Mouse (Mus musculus) frontal cortex, adult 2 months (tissue): Measurements from ENCODE around the gene Faxc. TPM values are rescaled to one million over a fixed set of nuclear protein-coding genes. Genes with fewer than 3 reads are reported as not detected.
A peak's percentile ranks its signal among the peaks of the same experiment; 100 is the strongest.

ENCODE experiments used
- DNase-seq, 2 experiments: peaks; one replicate each; pipeline ENCODE4 v3.0.0; 2022; ENCODE audit warnings: low spot score in 1 of 2; ENCODE audit errors: extremely low spot score in 1 of 2
- polyA plus RNA-seq: library from polyadenylated mRNA; depleted of rRNA; stranded (reverse); fragments of >200 nt; gene quantifications from 2 replicates; pipeline ENCODE4 v1.2.3, GENCODE M21; 2012; rRNA removed

Gene Faxc
- polyA plus RNA-seq, 1 experiment = 23.7 TPM

GRCm38 (mm10) chr4:22017656-22018379 is 86.7 kb downstream of the Faxc start:
- peak; percentile 64 to 92 for DNase-seq

- DNase-seq = no peak
These were observed 87.3 kb downstream of the Faxc start for GRCm38 (mm10) chr4:22018414-22018813.

GRCm38 (mm10) chr4:22029951-22030350 is 98.8 kb downstream of the Faxc start:
- DNase-seq = no peak

Other genes starting within 250 kb of the Faxc start
- not detected in 2 replicates for gene Prdm13, start 245.4 kb upstream of the Faxc start, polyA plus RNA-seq
- 25.2 and 27.9 TPM in 2 replicates for gene Ccnc, start 203.6 kb upstream of the Faxc start, polyA plus RNA-seq
- gene Usp45, start 164.2 kb upstream of the Faxc start, polyA plus RNA-seq = 17.8 and 22.0 TPM in 2 replicates
- 16.6 and 17.4 TPM in 2 replicates for gene Tstd3, start 164.1 kb upstream of the Faxc start, polyA plus RNA-seq
- gene Pnisr, start 83.7 kb upstream of the Faxc start, polyA plus RNA-seq = 298 and 323 TPM in 2 replicates
- gene Coq3, start 51.7 kb upstream of the Faxc start, polyA plus RNA-seq = 11.0 and 11.7 TPM in 2 replicates